Comparison of ENCODE assay signal across 8 mouse cellular contexts in the genomic region with DNA sequence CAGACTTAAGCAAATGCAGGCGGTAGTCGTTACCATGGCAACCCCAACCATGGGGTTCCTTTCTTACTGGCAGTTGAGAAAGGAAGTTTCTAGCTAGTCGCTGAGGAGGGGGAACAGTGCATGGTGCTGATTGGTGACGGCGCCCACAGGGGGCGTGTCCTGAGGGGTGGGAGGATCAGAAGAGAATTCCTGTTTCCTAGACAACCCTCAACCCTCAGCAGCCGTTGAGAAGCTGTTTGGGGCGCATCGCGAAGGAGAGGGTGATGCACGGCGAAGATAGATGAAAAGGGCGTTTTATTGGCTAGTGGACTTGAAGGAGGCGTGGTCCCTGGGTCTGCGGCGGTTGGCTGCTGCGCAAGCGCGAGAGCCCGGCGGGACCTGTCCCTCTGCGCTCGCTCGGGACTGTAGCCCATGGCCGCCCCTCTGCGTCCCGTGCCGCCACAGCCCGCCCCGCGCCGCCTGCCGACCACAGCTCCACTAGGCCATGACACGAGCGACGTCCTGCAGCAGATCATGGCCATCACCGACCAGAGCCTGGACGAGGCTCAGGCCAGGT. TPM values are rescaled to one million over a fixed set of nuclear protein-coding genes. Genes with fewer than 3 reads are reported as not detected.
A peak's percentile ranks its signal among the peaks of the same experiment; 100 is the strongest.
DNase-seq lines count a peak whose midpoint lies in the region; ATAC-seq and TF ChIP-seq lines count a peak whose summit lies in the region.

A gene (plus strand): TSS at position 194 of the 556 bp plus-strand sequence.

- peak; percentile 95 for ATAC-seq in embryonic facial prominence, embryonic 15.5 days (ENCODE audit: insufficient number of reproducible peaks, low FRiP score, low TSS enrichment, low read depth)
- peak; percentile 98 for ATAC-seq in limb, embryonic 14.5 days (ENCODE audit: low FRiP score, low read depth)
- ATAC-seq in midbrain, embryonic 16.5 days, result peak; percentile 99

- no peaks in the 10 kb centered on the region for H3K9me3 ChIP-seq in embryonic facial prominence, embryonic 15.5 days (replicated peaks)
- no peaks in the 10 kb centered on the region for H3K9me3 ChIP-seq in limb, embryonic 14.5 days (ENCODE audit: control insufficient read depth, low read length)
- no peaks in the 10 kb centered on the region for H3K9me3 ChIP-seq in midbrain, embryonic 16.5 days (replicated peaks; ENCODE audit: control insufficient read depth, low read length, poor library complexity, severe bottlenecking)

- no peak for TF ChIP-seq POLR2A in bone marrow macrophage, adult 2 months (IDR thresholded peaks at IDR 0.05; ENCODE audit: borderline replicate concordance, low read depth, low read length)
- no peak for TF ChIP-seq POLR2A in limb, embryonic 14.5 days (IDR thresholded peaks at IDR 0.05; ENCODE audit: borderline replicate concordance, extremely low read depth, insufficient read depth, insufficient read length)
- TF ChIP-seq POLR2A in spleen, adult 2 months (IDR thresholded peaks at IDR 0.05; ENCODE audit: low read depth, low read length), result no peak

- no peak within 1 kb of the TSS for H3K27ac ChIP-seq in bone marrow macrophage, adult 2 months (ENCODE audit: insufficient read depth, low read depth, low read length)
- H3K27ac ChIP-seq in embryonic facial prominence, embryonic 15.5 days (replicated peaks), result 0 out of 2 replicates have a peak within 1 kb of the TSS, but pooled peaks have one; percentile 22
- peak within 1 kb of the TSS; percentile 5; the same call in 1 of the 2 replicates for H3K27ac ChIP-seq in limb, embryonic 14.5 days (replicated peaks; ENCODE audit: low read depth, low read length)
- H3K27ac ChIP-seq in midbrain, embryonic 16.5 days (ENCODE audit: low read length), result peak within 1 kb of the TSS; percentile 87
- peak within 1 kb of the TSS; percentile 51 for H3K27ac ChIP-seq in spleen, adult 2 months (ENCODE audit: insufficient read depth, low read length)

- peaks cover 18% of the 10 kb centered on the region for H3K4me1 ChIP-seq in bone marrow macrophage, adult 2 months (ENCODE audit: control insufficient read depth, insufficient read depth, low read length)
- H3K4me1 ChIP-seq in embryonic facial prominence, embryonic 15.5 days, result peaks cover 7% of the 10 kb centered on the region
- peaks cover 7% of the 10 kb centered on the region; the same call in 1 of the 2 replicates for H3K4me1 ChIP-seq in limb, embryonic 14.5 days (ENCODE audit: control insufficient read depth, insufficient read depth, low read length)
- peaks cover 13% of the 10 kb centered on the region for H3K4me1 ChIP-seq in midbrain, embryonic 16.5 days (ENCODE audit: control insufficient read depth, insufficient read depth, low read length)
- H3K4me1 ChIP-seq in spleen, adult 2 months (ENCODE audit: control insufficient read depth, insufficient read depth, insufficient read length), result peaks cover 17% of the 10 kb centered on the region; the same call in 1 of the 2 replicates

- peak within 1 kb of the TSS; percentile 82 for H3K4me3 ChIP-seq in bone marrow macrophage, adult 2 months (ENCODE audit: insufficient read depth, low read length)
- peak within 1 kb of the TSS; percentile 55 for H3K4me3 ChIP-seq in embryonic facial prominence, embryonic 15.5 days (replicated peaks)
- peak within 1 kb of the TSS; percentile 54 for H3K4me3 ChIP-seq in limb, embryonic 14.5 days (replicated peaks; ENCODE audit: low read length)
- peak within 1 kb of the TSS; percentile 68 for H3K4me3 ChIP-seq in midbrain, embryonic 16.5 days (ENCODE audit: low read depth, low read length)
- H3K4me3 ChIP-seq in spleen, adult 2 months (ENCODE audit: extremely low read depth, insufficient read depth, insufficient read length), result peak within 1 kb of the TSS; percentile 82

- no peak for TF ChIP-seq CTCF in bone marrow macrophage, adult 2 months (IDR thresholded peaks at IDR 0.05; ENCODE audit: low read depth, low read length)
- TF ChIP-seq CTCF in spleen, adult 2 months (IDR thresholded peaks at IDR 0.05; ENCODE audit: extremely low read depth, insufficient read depth, insufficient read length, insufficient replicate concordance), result no peak

- DNase-seq in B cell, adult 2 months, result peak; percentile 93 to 95
- DNase-seq in heart, adult 9 months (ENCODE audit: low spot score in 2 of 2), result peak; percentile 82 to 85
- DNase-seq in kidney, adult 9 months, result peak; percentile 79
- DNase-seq in limb, embryonic 14.5 days (ENCODE audit: low spot score), result peak; percentile 97
- peak; percentile 93 to 96 for DNase-seq in spleen, adult 2 months (ENCODE audit: low read depth in 1 of 2, low spot score in 2 of 2)

- peak within 1 kb of the TSS; percentile 47 for H3K9ac ChIP-seq in embryonic facial prominence, embryonic 15.5 days
- peak within 1 kb of the TSS; percentile 59 for H3K9ac ChIP-seq in limb, embryonic 14.5 days (ENCODE audit: low read depth, low read length, severe bottlenecking)
- peak within 1 kb of the TSS; percentile 86 for H3K9ac ChIP-seq in midbrain, embryonic 16.5 days (ENCODE audit: low read depth, low read length)

- H3K27me3 ChIP-seq in embryonic facial prominence, embryonic 15.5 days, result no peaks in the 10 kb centered on the region
- H3K27me3 ChIP-seq in limb, embryonic 14.5 days (ENCODE audit: control insufficient read depth, insufficient read depth, low read length), result no peaks in the 10 kb centered on the region
- H3K27me3 ChIP-seq in midbrain, embryonic 16.5 days (ENCODE audit: control insufficient read depth, insufficient read depth, low read depth, low read length), result no peaks in the 10 kb centered on the region
- no peaks in the 10 kb centered on the region for H3K27me3 ChIP-seq in spleen, adult 2 months (ENCODE audit: control insufficient read depth, insufficient read depth, low read length)

- H3K4me2 ChIP-seq in embryonic facial prominence, embryonic 15.5 days (replicated peaks), result peak within 1 kb of the TSS; percentile 97
- peak within 1 kb of the TSS; percentile 91 for H3K4me2 ChIP-seq in limb, embryonic 14.5 days (replicated peaks; ENCODE audit: low read depth, low read length, severe bottlenecking)
- peak within 1 kb of the TSS; percentile 86 for H3K4me2 ChIP-seq in midbrain, embryonic 16.5 days (ENCODE audit: low read length)

- WGBS in embryonic facial prominence, embryonic 15.5 days, result under 1% methylated on average over 38 of the region's 38 CpGs
- WGBS in limb, embryonic 14.5 days, result under 1% methylated on average over 35 of the region's 38 CpGs
- WGBS in midbrain, embryonic 16.5 days, result under 1% methylated on average over 38 of the region's 38 CpGs
- under 1% methylated on average over 37 of the region's 38 CpGs for WGBS in spleen, adult 2 months

- H3K36me3 ChIP-seq in embryonic facial prominence, embryonic 15.5 days, result no peaks in the 10 kb centered on the region
- peaks cover 10% of the 10 kb centered on the region; the same call in 1 of the 2 replicates for H3K36me3 ChIP-seq in limb, embryonic 14.5 days (ENCODE audit: control insufficient read depth, insufficient read depth, low read length)
- H3K36me3 ChIP-seq in midbrain, embryonic 16.5 days (ENCODE audit: control insufficient read depth, insufficient read depth, low read length), result peaks cover 4% of the 10 kb centered on the region
- no peaks in the 10 kb centered on the region for H3K36me3 ChIP-seq in spleen, adult 2 months (ENCODE audit: control insufficient read depth, insufficient read depth, low read length)

RNA-seq across cellular contexts. Expression of the gene that starts here (rescaled TPM):
- 7.5 and 8.0 TPM in 2 replicates for polyA plus RNA-seq in bone marrow macrophage, adult 2 months (2012; ENCODE audit: insufficient read depth, insufficient read length, missing spikeins)
- polyA plus RNA-seq in embryonic facial prominence, embryonic 15.5 days (2015; fragmentation: Nextera tagmentation; extraction: Ambion mirVana), result 9.6 and 19.4 TPM in 2 replicates
- 6.3 and 6.6 TPM in 2 replicates for polyA plus RNA-seq in limb, embryonic 14.5 days (2012; rRNA removed)
- polyA plus RNA-seq in limb, embryonic 14.5 days (2014; fragmentation: Nextera tagmentation; extraction: Ambion mirVana), result 5.2 and 6.8 TPM in 2 replicates
- 58.9 and 65.7 TPM in 2 replicates for polyA plus RNA-seq in midbrain, embryonic 16.5 days (2015; fragmentation: Nextera tagmentation; extraction: Ambion mirVana)
- polyA plus RNA-seq in spleen, adult 2 months (2012; rRNA removed), result 10.7 and 14.7 TPM in 2 replicates
